Mouse (Mus musculus) embryonic facial prominence, embryonic 12.5 days (tissue): ENCODE measurements around the gene Paf1. TPM values are rescaled to one million over a fixed set of nuclear protein-coding genes. Genes with fewer than 3 reads are reported as not detected.

Experiments
- ATAC-seq: fragments of 200-750 bp; cut with Nextera tagmentation; 2 replicates; pipeline ENCODE4 v1.8.0; 2017; ENCODE audit not compliant: insufficient number of reproducible peaks, insufficient read depth, low FRiP score, low TSS enrichment
- H3K27ac ChIP-seq: fragments of 300-500 bp; sonication (generic); 2 replicates; pipeline ENCODE4 v1.5.1; 2016; ENCODE audit warnings: mild to moderate bottlenecking
- H3K27me3 ChIP-seq: fragments of 300-500 bp; sonication (generic); 2 replicates; pipeline ENCODE4 v1.6.1; 2016; ENCODE audit warnings: mild to moderate bottlenecking, moderate library complexity
- H3K36me3 ChIP-seq: fragments of 300-500 bp; sonication (generic); 2 replicates; pipeline ENCODE4 v1.6.1; 2016; ENCODE audit warnings: mild to moderate bottlenecking
- H3K4me1 ChIP-seq: fragments of 300-500 bp; sonication (generic); 2 replicates; pipeline ENCODE4 v1.6.1; 2016
- H3K4me2 ChIP-seq: fragments of 300-500 bp; sonication (generic); replicated peaks from 2 replicates; pipeline ENCODE4 v1.6.1; 2016; ENCODE audit warnings: mild to moderate bottlenecking, moderate library complexity
- H3K4me3 ChIP-seq: fragments of 300-500 bp; sonication (generic); 2 replicates; pipeline ENCODE4 v1.5.1; 2016; ENCODE audit warnings: mild to moderate bottlenecking
- H3K9ac ChIP-seq: fragments of 300-500 bp; sonication (generic); 2 replicates; pipeline ENCODE4 v1.6.1; 2016; ENCODE audit warnings: mild to moderate bottlenecking, moderate library complexity
- H3K9me3 ChIP-seq: fragments of 300-500 bp; sonication (generic); 2 replicates; pipeline ENCODE4 v1.6.1; 2016; ENCODE audit warnings: mild to moderate bottlenecking, moderate library complexity
- WGBS: fragments of 180-500 bp; shearing (Covaris S2); methylation state at CpG from one replicate; pipeline ENCODE4 v1.1.7; 2016; 5-methylcytosine and 5-hydroxymethylcytosine counted together
- polyA plus RNA-seq: library from polyadenylated mRNA; unstranded; fragments of >200 nt; fragmentation: Nextera tagmentation; extraction: Ambion mirVana; gene quantifications from 2 replicates; pipeline ENCODE4 v1.2.1, GENCODE M21; 2016

The Paf1 gene
- polyA plus RNA-seq, 1 experiment from 2014 or later, result 82.2 TPM

- under 1% methylated on average over 66 of the region's 66 CpGs for WGBS
- peaks cover 35% of the 10 kb centered on the region for H3K4me1 ChIP-seq
- no peaks in the 10 kb centered on the region for H3K27me3 ChIP-seq
- peak; percentile 89 for ATAC-seq
- peak within 1 kb of the TSS; percentile 98 for H3K4me2 ChIP-seq
- H3K9ac ChIP-seq, result peak within 1 kb of the TSS; percentile 92
- peaks cover 33% of the 10 kb centered on the region for H3K36me3 ChIP-seq
- H3K27ac ChIP-seq, result peak within 1 kb of the TSS; percentile 96
- H3K4me3 ChIP-seq, result peak within 1 kb of the TSS; percentile 78
- H3K9me3 ChIP-seq, result no peaks in the 10 kb centered on the region
Observed at GRCm38 (mm10) chr7:28372251-28373108, 20.3 kb upstream of the Paf1 start, which contains the start of gene Plekhg2. Plekhg2 (minus strand) TSS chr7:28372599.

GRCm38 (mm10) chr7:28373131-28373581, 19.6 kb upstream of the Paf1 start:
- no peak for ATAC-seq
- Histone ChIP-seq H3K36me3 (peaks cover 31% of the 10 kb centered on the region), H3K27me3 (no peaks in the 10 kb centered on the region), H3K9ac (0 out of 2 replicates have a peak overlapping the region, but pooled peaks have one; percentile 22), H3K4me3 (peak overlapping the region; percentile 78), H3K27ac (peak overlapping the region; percentile 96), H3K9me3 (no peaks in the 10 kb centered on the region), H3K4me2 (peak overlapping the region; percentile 40), H3K4me1 (peaks cover 41% of the 10 kb centered on the region)
- under 1% methylated on average over 9 of the region's 9 CpGs for WGBS

DNA sequence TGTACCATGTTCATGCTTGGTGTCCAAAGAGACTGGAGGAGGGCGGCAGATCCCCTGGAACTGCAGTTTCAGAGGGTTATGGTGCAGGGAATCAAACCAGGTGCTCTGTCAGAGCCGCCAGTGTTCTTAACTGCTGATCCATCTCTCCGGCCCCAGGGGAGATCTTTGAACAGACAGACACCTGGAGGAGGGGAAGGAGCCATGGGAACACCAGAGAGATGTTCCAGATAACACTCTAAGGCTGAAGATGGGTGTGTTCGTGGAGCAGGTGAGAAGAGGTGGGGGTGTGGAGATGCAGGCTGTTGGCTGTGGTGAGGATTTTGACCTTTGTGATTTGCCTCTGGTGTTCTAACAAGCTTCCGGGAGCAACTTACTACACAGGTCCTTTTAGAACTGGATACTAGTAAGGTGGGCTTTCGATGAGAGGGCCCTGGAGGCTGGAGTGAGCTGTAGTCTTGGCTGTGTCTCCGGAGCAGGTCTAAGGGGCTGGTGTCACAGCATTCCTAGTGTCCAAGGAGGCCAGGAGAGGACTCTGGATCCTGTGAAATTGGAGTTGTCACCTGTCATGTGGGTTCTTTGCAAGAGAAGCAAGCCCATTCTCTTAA, 18.8 kb upstream of the Paf1 start:
- 74% methylated on average over 7 of the region's 7 CpGs for WGBS
- Histone ChIP-seq H3K27ac (peak overlapping the region; percentile 74), H3K27me3 (no peaks in the 10 kb centered on the region), H3K4me1 (peaks cover 49% of the 10 kb centered on the region), H3K9ac (no peak overlapping the region), H3K36me3 (peaks cover 22% of the 10 kb centered on the region), H3K4me3 (no peak overlapping the region), H3K9me3 (no peaks in the 10 kb centered on the region), H3K4me2 (peak overlapping the region; percentile 4; the same call in 1 of the 2 replicates)
- no peak for ATAC-seq

- no peaks in the 10 kb centered on the region for H3K9me3 ChIP-seq
- 76% methylated on average over 10 of the region's 10 CpGs for WGBS
- no peak overlapping the region for H3K9ac ChIP-seq
- peaks cover 51% of the 10 kb centered on the region for H3K4me1 ChIP-seq
- H3K27me3 ChIP-seq, result no peaks in the 10 kb centered on the region
- ATAC-seq, result no peak
- no peak overlapping the region for H3K4me3 ChIP-seq
- H3K36me3 ChIP-seq, result peaks cover 16% of the 10 kb centered on the region
- H3K4me2 ChIP-seq, result peak overlapping the region; percentile 74; the same call in 1 of the 2 replicates
- 0 out of 2 replicates have a peak overlapping the region, but pooled peaks have one; percentile 94 for H3K27ac ChIP-seq
Observed at GRCm38 (mm10) chr7:28374647-28375046, 18.1 kb upstream of the Paf1 start.

DNA sequence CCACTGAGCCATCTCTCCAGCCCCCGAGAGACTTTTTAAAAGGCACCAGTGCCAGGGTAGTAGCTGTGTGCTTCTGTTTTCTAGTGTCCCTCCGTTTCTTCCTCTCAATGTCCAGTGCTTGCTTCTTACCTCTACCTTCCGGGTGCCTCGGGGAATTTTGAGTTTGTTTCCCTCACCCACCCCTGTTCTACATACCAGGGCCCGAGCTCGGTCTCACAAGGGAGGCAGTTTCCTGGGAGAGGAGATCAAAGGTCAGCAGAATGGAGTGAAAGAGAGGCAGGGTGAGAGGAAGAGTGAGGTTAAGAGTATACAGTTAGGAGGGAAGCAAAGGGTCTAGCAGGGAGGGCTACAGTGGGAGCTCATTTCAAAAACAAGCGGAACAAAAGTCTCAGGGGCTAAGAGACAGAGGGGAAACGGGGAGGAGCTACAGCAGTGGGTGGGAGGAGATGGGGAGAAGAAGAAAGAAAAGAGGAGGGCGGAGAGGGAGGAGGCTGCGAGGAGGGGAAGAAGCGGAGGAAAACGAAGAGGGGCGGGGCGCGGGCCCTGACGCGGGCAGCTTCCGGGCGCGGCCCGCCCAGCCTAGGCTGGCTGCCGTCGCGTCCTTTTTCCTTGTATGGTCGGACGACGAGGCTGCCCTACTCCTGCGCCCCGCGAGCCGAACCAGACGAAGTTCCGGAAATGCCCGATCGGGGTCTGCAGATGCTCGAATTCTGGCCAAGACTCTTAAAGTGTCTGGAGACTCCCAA, 17.4 kb upstream of the Paf1 start:
- Histone ChIP-seq H3K27ac (peak overlapping the region; percentile 94), H3K9me3 (no peaks in the 10 kb centered on the region), H3K36me3 (peaks cover 10% of the 10 kb centered on the region), H3K27me3 (no peaks in the 10 kb centered on the region), H3K4me3 (peak overlapping the region; percentile 33), H3K4me2 (peak overlapping the region; percentile 74), H3K9ac (peak overlapping the region; percentile 52), H3K4me1 (peaks cover 47% of the 10 kb centered on the region)
- under 1% methylated on average over 33 of the region's 36 CpGs for WGBS
- peak; percentile 42 for ATAC-seq

- H3K4me3 ChIP-seq, result peak overlapping the region; percentile 33
- peak overlapping the region; percentile 52 for H3K9ac ChIP-seq
- peaks cover 49% of the 10 kb centered on the region for H3K4me1 ChIP-seq
- H3K27me3 ChIP-seq, result no peaks in the 10 kb centered on the region
- H3K36me3 ChIP-seq, result peaks cover 9% of the 10 kb centered on the region; the same call in 1 of the 2 replicates
- ATAC-seq, result no peak
- H3K27ac ChIP-seq, result peak overlapping the region; percentile 94
- peak overlapping the region; percentile 74 for H3K4me2 ChIP-seq
- H3K9me3 ChIP-seq, result no peaks in the 10 kb centered on the region
- WGBS, result 3% methylated on average over 30 of the region's 30 CpGs
Observed at GRCm38 (mm10) chr7:28376011-28376771, 16.6 kb upstream of the Paf1 start.

DNA sequence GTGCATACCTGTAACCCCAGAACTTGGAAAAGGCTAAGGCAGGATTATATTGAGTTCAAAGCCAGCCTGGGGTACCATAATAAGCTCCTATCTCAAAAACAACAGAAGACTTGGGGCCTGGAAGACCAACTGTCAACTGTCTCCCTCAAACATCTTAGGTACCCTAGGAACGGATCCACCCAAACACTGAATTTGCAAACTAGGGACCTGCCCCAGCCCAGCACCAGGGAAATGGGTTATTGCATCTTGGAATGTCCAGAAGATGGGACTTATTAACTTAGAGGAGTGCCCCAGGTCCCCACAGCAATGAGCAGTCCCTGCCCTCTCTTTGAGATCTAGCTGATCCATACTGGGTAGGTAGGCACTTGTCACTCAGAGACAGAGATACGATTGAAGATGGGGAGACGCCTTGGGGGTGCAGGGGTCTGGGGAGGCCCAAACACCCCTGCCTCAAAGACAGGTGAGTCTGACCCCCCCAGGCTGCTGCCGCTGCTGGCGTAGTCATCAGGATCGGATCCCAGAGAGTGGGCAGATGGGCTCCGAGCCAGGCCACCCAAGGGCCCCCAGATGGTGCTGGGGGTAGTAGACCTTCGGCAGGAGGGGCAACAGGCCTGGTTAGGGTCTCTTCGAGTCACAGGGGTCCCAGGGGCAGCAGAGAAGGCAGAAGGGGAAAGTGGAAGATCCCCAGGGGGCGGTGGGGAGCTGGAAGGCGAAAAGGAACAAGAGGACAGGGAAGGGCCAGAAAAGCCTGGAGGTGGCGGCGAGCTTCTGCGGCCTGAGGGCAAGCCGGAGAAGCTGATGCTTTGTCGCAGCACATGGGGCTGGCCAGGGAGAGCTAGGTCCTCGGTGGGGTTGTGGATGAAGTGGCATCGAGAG, 15.3 kb upstream of the Paf1 start:
- Histone ChIP-seq H3K4me1 (peaks cover 61% of the 10 kb centered on the region), H3K27me3 (no peaks in the 10 kb centered on the region), H3K4me2 (peak overlapping the region; percentile 93), H3K9ac (peak overlapping the region; percentile 86), H3K4me3 (peak overlapping the region; percentile 66), H3K36me3 (peaks cover 9% of the 10 kb centered on the region; the same call in 1 of the 2 replicates), H3K27ac (peak overlapping the region; percentile 87), H3K9me3 (no peaks in the 10 kb centered on the region)
- ATAC-seq, result no peak
- 68% methylated on average over 18 of the region's 18 CpGs for WGBS

GRCm38 (mm10) chr7:28378066-28378690, 14.6 kb upstream of the Paf1 start:
- Histone ChIP-seq H3K36me3 (peaks cover 9% of the 10 kb centered on the region; the same call in 1 of the 2 replicates), H3K4me1 (peaks cover 69% of the 10 kb centered on the region), H3K27me3 (no peaks in the 10 kb centered on the region), H3K9me3 (no peaks in the 10 kb centered on the region), H3K4me2 (peak overlapping the region; percentile 93), H3K9ac (peak overlapping the region; percentile 86), H3K27ac (peak overlapping the region; percentile 87), H3K4me3 (peak overlapping the region; percentile 66)
- 46% methylated on average over 32 of the region's 32 CpGs for WGBS
- no peak for ATAC-seq

DNA sequence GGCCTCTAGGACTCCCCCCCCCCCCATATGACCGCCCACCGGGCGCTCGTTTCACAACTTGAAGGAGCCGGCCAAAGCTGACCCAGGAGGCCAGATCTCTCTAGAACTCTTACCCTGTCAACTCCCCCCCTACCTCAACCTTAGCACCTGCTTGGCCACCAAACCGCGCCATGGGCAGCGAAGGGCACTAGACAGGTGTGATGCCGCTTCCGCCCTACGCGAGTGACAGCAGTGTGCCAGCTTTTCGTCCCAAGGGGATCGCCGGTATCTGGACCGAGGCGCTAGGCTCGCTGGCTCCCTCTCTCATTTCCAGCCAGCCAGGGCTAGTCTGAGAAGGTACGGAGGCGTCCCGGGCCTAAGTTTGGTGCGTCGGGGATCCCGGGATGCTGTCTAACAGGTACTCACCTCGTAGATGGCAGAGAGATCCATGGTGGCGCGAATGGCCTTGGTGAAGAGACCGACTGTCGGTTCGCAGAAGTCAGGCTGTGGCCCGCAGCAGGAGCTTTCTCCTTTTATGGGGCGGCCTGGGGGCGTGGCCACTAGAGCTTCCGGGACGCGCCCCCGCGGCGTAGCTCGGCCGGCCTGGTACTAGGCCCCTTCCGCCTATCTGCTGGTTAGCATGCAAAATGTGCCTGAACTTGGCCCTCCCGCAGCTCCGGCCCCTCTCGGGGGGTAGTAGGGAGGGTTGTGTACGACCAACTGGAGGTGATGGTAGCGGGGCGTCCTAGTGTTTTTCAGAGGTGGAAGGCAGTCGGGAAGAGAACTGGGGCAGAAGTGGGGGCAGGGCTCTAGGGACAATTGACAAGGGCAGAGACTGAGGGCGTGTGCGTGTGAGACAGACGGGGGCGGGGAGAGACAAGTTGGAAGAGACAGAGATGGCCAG, 13.7 kb upstream of the Paf1 start:
- ATAC-seq, result 0 out of 2 replicates have a peak, but pooled peaks have one; percentile 7
- Histone ChIP-seq H3K9ac (peak overlapping the region; percentile 86), H3K9me3 (no peaks in the 10 kb centered on the region), H3K4me3 (peak overlapping the region; percentile 66), H3K4me2 (peak overlapping the region; percentile 93), H3K27me3 (no peaks in the 10 kb centered on the region), H3K36me3 (peaks cover 9% of the 10 kb centered on the region; the same call in 1 of the 2 replicates), H3K27ac (peak overlapping the region; percentile 87), H3K4me1 (peaks cover 66% of the 10 kb centered on the region)
- WGBS, result 2% methylated on average over 53 of the region's 53 CpGs
